Mouse (Mus musculus): ENCODE results near the gene Wnk1.
"Not testable (repeated sequence)": the region's sequence is repeated elsewhere in the genome, so short reads cannot be mapped to it uniquely, and the experiment has no call there.

- not testable (repeated sequence) for TF ChIP-seq EP300 (IDR thresholded peaks at IDR 0.05; ENCODE audit: insufficient read depth, low read depth, low read length); POLR2A (IDR thresholded peaks at IDR 0.05; ENCODE audit: insufficient read depth, low read length); CTCF (IDR thresholded peaks at IDR 0.05; ENCODE audit: low read depth, low read length)
Observed at GRCm38 (mm10) chr6:120087041-120087440, 48.6 kb upstream of the Wnk1 start.
